Mouse (Mus musculus): ENCODE data around the gene Setd1b. TPM values are rescaled to one million over a fixed set of nuclear protein-coding genes. Genes with fewer than 3 reads are reported as not detected.

Setd1b gene
- polyA plus RNA-seq, 1 experiment: 20.8 TPM

DNA sequence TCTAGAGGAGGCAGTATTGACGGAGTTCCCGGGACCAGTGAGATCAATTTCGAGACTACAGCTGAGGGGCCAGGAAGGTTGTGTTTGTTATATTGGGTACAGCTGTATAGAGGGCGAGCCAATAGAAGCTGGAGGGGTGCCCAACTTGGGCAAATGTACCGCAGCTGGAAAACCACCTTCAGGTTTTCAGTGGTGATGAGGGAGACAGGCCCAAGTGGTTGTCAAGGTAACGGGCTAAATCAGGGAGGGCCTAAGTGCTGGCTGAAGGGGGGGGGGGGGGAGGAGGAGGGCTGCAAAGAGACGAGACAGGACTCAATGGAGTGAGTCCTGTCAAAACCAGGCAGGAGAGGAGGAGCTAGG is 8.2 kb upstream of the Setd1b start:
- peak overlapping the region; percentile 29 for H3K4me3 ChIP-seq (replicated peaks)
- H3K27me3 ChIP-seq (replicated peaks): no peaks in the 10 kb centered on the region
- no peaks in the 10 kb centered on the region for H3K9me3 ChIP-seq
- TF ChIP-seq FLI1 (IDR thresholded peaks at IDR 0.05; ENCODE audit: low read length) (no peak), GATA1 (IDR thresholded peaks at IDR 0.05; ENCODE audit: borderline replicate concordance, low read length) (no peak)
- H3K36me3 ChIP-seq (replicated peaks; ENCODE audit: low read length): peaks cover 82% of the 10 kb centered on the region
- H3K4me1 ChIP-seq: peaks cover 96% of the 10 kb centered on the region

GRCm38 (mm10) chr5:123134186-123134874 is 7.7 kb upstream of the Setd1b start:
- peaks cover 79% of the 10 kb centered on the region for H3K36me3 ChIP-seq (replicated peaks; ENCODE audit: low read length)
- peak overlapping the region; percentile 96 for H3K4me3 ChIP-seq (replicated peaks)
- H3K27me3 ChIP-seq (replicated peaks): no peaks in the 10 kb centered on the region
- H3K9me3 ChIP-seq: no peaks in the 10 kb centered on the region
- peaks cover 92% of the 10 kb centered on the region for H3K4me1 ChIP-seq
- TF ChIP-seq FLI1 (IDR thresholded peaks at IDR 0.05; ENCODE audit: low read length) (no peak), GATA1 (IDR thresholded peaks at IDR 0.05; ENCODE audit: borderline replicate concordance, low read length) (no peak)

- H3K9me3 ChIP-seq: no peaks in the 10 kb centered on the region
- peaks cover 74% of the 10 kb centered on the region for H3K36me3 ChIP-seq (replicated peaks; ENCODE audit: low read length)
- H3K4me3 ChIP-seq (replicated peaks): peak overlapping the region; percentile 96
- TF ChIP-seq GATA1 (IDR thresholded peaks at IDR 0.05; ENCODE audit: borderline replicate concordance, low read length) (no peak), FLI1 (IDR thresholded peaks at IDR 0.05; ENCODE audit: low read length) (no peak)
- peaks cover 87% of the 10 kb centered on the region for H3K4me1 ChIP-seq
- no peaks in the 10 kb centered on the region for H3K27me3 ChIP-seq (replicated peaks)
Observed at GRCm38 (mm10) chr5:123134875-123135382, 7.1 kb upstream of the Setd1b start.

DNA sequence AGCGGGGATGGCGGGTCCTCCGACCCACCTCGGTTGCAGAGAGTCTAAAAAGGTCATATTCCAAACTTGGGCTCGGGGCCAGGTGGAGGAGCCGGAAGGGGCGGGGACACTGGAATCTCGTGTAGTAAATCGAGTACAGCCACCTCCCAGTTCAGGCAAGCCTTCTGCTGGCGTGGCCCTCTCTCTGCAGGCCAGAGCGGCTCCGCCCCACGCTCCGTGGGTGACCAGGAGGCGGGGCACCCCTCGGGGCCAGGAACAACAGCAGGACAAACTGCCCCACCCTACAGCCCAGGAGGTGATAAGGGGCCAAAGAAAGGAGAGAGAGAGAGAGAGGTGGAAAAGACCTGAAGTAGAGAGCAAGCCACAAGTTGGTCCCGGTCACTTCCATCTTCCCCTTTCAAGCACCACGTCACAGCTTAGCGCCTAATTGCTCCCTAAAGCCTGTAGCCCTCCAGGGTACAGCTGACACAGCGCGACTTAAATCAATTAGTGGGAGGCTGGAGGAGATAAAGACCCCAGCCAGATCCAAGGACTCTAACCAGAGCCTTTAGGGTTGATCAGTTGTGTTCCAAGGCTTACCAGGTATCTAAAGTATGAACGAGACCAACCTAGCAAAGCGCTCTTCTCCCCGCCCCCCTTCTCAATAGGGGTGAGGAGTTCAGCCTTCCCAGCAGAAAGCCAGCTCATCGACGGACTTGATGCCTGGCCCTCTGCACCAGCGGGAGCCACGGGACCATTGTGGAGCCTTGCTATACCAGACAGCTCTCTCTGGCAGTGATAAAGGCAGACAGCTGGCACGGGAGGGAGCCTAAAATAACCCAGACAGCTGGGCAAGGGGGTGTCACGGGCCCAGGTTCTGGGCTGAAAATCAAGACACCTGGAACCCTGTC is 6.3 kb upstream of the Setd1b start:
- Histone ChIP-seq H3K36me3 (replicated peaks; ENCODE audit: low read length) (peaks cover 66% of the 10 kb centered on the region), H3K27me3 (replicated peaks) (no peaks in the 10 kb centered on the region), H3K4me1 (peaks cover 79% of the 10 kb centered on the region), H3K4me3 (replicated peaks) (peak overlapping the region; percentile 96), H3K9me3 (no peaks in the 10 kb centered on the region)
- TF ChIP-seq FLI1 (IDR thresholded peaks at IDR 0.05; ENCODE audit: low read length) (no peak), GATA1 (IDR thresholded peaks at IDR 0.05; ENCODE audit: borderline replicate concordance, low read length) (no peak)

- Histone ChIP-seq H3K27me3 (replicated peaks) (no peaks in the 10 kb centered on the region), H3K9me3 (no peaks in the 10 kb centered on the region), H3K4me1 (peaks cover 71% of the 10 kb centered on the region), H3K36me3 (replicated peaks; ENCODE audit: low read length) (peaks cover 59% of the 10 kb centered on the region), H3K4me3 (replicated peaks) (peak overlapping the region; percentile 96)
- TF ChIP-seq GATA1 (IDR thresholded peaks at IDR 0.05; ENCODE audit: borderline replicate concordance, low read length) (no peak), FLI1 (IDR thresholded peaks at IDR 0.05; ENCODE audit: low read length) (no peak)
Observed at GRCm38 (mm10) chr5:123136361-123137043, 5.5 kb upstream of the Setd1b start.

DNA sequence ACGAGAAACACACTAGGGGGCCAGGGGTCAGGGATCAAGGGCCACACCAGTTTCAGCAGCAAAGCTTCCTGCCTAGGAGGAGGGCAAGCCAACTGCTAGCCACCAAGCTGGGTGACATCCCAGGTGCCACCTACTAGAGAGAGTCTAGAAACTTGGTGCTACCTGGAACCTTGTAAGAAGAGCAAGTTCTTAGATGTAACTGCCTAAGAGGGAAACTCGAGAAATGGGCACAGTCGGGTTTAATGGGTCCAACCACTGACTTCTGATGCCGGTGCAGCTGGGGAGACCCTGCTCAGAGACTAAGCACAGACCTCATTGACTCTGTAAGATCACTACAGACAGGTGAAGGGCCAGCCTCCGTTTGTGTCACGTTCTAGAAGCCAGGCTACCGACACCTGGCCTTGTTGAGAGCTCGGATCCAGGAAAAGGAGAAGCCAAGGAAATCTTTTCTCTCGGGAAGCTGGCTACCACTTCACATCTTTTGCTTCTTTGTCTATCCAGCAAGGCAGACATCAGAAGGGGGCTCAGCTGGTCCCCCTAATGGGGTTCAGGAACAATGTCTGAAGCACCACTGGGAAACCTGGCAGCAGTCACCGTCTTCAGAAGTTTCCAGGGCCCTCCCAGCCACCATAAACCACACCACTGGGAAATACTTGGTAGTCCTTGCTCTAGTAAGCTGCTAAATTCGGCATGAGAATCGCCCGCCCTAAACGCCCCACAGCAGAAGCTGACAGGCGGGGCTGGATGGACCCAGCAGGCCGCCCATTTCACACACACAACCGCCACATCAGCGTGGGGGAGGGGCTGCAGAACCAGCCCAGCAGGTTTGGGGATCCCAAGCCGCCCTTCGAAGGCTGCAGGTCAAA is 4.7 kb upstream of the Setd1b start:
- peaks cover 63% of the 10 kb centered on the region for H3K4me1 ChIP-seq
- H3K4me3 ChIP-seq (replicated peaks): peak overlapping the region; percentile 96
- H3K27me3 ChIP-seq (replicated peaks): no peaks in the 10 kb centered on the region
- H3K9me3 ChIP-seq: no peaks in the 10 kb centered on the region
- H3K36me3 ChIP-seq (replicated peaks; ENCODE audit: low read length): peaks cover 57% of the 10 kb centered on the region
- TF ChIP-seq GATA1 (IDR thresholded peaks at IDR 0.05; ENCODE audit: borderline replicate concordance, low read length) (no peak), FLI1 (IDR thresholded peaks at IDR 0.05; ENCODE audit: low read length) (no peak)

- H3K4me1 ChIP-seq: peaks cover 57% of the 10 kb centered on the region
- no peaks in the 10 kb centered on the region for H3K9me3 ChIP-seq
- H3K36me3 ChIP-seq (replicated peaks; ENCODE audit: low read length): peaks cover 56% of the 10 kb centered on the region
- peak overlapping the region; percentile 96 for H3K4me3 ChIP-seq (replicated peaks)
- no peak for TF ChIP-seq GATA1 (IDR thresholded peaks at IDR 0.05; ENCODE audit: borderline replicate concordance, low read length)
- TF ChIP-seq FLI1 (IDR thresholded peaks at IDR 0.05; ENCODE audit: low read length): no peak
- H3K27me3 ChIP-seq (replicated peaks): no peaks in the 10 kb centered on the region
Observed at GRCm38 (mm10) chr5:123137910-123138229, 4.1 kb upstream of the Setd1b start.

- no peak for TF ChIP-seq FLI1 (IDR thresholded peaks at IDR 0.05; ENCODE audit: low read length)
- TF ChIP-seq GATA1 (IDR thresholded peaks at IDR 0.05; ENCODE audit: borderline replicate concordance, low read length): no peak
- Histone ChIP-seq H3K4me3 (replicated peaks) (peak overlapping the region; percentile 96), H3K36me3 (replicated peaks; ENCODE audit: low read length) (peaks cover 51% of the 10 kb centered on the region), H3K27me3 (replicated peaks) (no peaks in the 10 kb centered on the region), H3K4me1 (peaks cover 52% of the 10 kb centered on the region), H3K9me3 (no peaks in the 10 kb centered on the region)
Observed at GRCm38 (mm10) chr5:123138230-123138911, 3.6 kb upstream of the Setd1b start.

Measured in megakaryocyte, embryonic 14.5 days (primary cell).